Mouse (Mus musculus): ENCODE measurements around the gene Vmn1r201.

DNA sequence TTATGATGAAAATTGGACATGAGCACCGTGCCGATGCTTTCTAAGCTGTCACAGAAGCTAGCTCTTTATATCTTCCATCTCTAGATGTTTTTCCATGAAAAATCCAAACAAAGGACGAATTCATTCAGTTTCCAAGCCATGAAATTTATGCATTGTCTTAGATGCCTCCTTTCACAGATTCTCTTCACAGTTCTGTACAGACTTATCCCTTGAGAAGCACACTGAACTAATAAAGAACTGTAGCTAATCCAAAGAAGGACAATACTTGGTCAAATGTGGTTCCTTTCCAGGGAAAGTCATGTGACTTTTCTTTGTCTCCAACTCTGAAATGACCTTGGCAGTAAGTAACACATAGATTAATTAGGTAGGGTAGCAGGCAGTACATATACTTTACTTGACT lies 30.7 kb downstream of the Vmn1r201 start:
- TF ChIP-seq CTCF (IDR thresholded peaks at IDR 0.05; ENCODE audit: low read depth) (no peak), EP300 (IDR thresholded peaks at IDR 0.05; ENCODE audit: low read depth) (no peak)
